Mouse (Mus musculus) testis, adult 2 months (tissue): ENCODE measurements around the gene Creb3l2. TPM values are rescaled to one million over a fixed set of nuclear protein-coding genes. Genes with fewer than 3 reads are reported as not detected.

ENCODE experiments used
- H3K27ac ChIP-seq: fragments of 200-500 bp; 2 replicates; pipeline ENCODE4 v1.5.1; 2012; ENCODE audit warnings: low read depth, low read length; ENCODE audit not compliant: control insufficient read depth, insufficient read depth
- H3K27me3 ChIP-seq: fragments of 200-500 bp; 2 replicates; pipeline ENCODE4 v1.6.1; 2012; ENCODE audit warnings: mild to moderate bottlenecking, low read length, moderate library complexity; ENCODE audit not compliant: control insufficient read depth, insufficient read depth
- H3K36me3 ChIP-seq: fragments of 200-500 bp; 2 replicates; pipeline ENCODE4 v1.6.1; 2012; ENCODE audit warnings: mild to moderate bottlenecking, low read length; ENCODE audit not compliant: control insufficient read depth, insufficient read depth
- H3K4me1 ChIP-seq: fragments of 200-500 bp; 2 replicates; pipeline ENCODE4 v1.6.1; 2012; ENCODE audit warnings: low read length; ENCODE audit not compliant: control insufficient read depth, insufficient read depth
- H3K4me3 ChIP-seq: fragments of 200-500 bp; 2 replicates; pipeline ENCODE4 v1.5.1; 2012; ENCODE audit warnings: low read depth, mild to moderate bottlenecking, low read length, moderate library complexity, mixed read lengths; ENCODE audit not compliant: control insufficient read depth
- CTCF ChIP-seq: fragments of 200-500 bp; IDR thresholded peaks from 2 replicates; pipeline ENCODE4 v1.5.1; 2012; ENCODE audit warnings: low read depth, mild to moderate bottlenecking, inconsistent platforms, low read length, moderate library complexity; ENCODE audit not compliant: control insufficient read depth, insufficient read depth, insufficient replicate concordance
- POLR2A ChIP-seq: fragments of 200-500 bp; IDR thresholded peaks from 2 replicates; pipeline ENCODE4 v1.6.1; 2012; ENCODE audit warnings: low read depth, mild to moderate bottlenecking, inconsistent platforms, low read length, moderate library complexity; ENCODE audit not compliant: control insufficient read depth
- polyA plus RNA-seq: library from polyadenylated mRNA; depleted of rRNA; stranded (reverse); fragments of >200 nt; gene quantifications from 2 replicates; pipeline ENCODE4 v1.2.3, GENCODE M21; 2012

Creb3l2 gene
- polyA plus RNA-seq, 1 experiment: 2.1 TPM

DNA sequence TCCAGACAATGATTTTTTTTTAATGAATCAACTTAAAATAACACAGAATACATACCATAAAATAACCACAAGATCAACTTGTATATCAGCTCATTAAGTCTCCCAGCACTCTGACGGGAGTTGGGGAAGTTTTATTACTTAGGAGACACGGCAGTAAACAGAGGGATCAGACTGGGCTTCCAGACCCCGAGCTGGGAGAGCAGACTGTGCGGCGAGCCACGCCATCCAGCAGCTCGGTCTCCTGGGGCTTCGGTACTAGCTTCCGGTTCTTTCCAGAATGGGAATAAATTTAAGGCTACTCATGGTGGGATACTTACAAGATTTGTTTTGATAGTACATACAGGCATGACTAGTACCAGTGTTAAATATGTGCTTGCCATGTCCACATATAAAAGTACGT is 109.1 kb downstream of the Creb3l2 start:
- TF ChIP-seq CTCF (no peak), POLR2A (no peak)
- no peaks in the 10 kb centered on the region for H3K36me3 ChIP-seq
- no peak overlapping the region for H3K27ac ChIP-seq
- H3K4me1 ChIP-seq: no peaks in the 10 kb centered on the region
- no peak overlapping the region for H3K4me3 ChIP-seq
- no peaks in the 10 kb centered on the region for H3K27me3 ChIP-seq

DNA sequence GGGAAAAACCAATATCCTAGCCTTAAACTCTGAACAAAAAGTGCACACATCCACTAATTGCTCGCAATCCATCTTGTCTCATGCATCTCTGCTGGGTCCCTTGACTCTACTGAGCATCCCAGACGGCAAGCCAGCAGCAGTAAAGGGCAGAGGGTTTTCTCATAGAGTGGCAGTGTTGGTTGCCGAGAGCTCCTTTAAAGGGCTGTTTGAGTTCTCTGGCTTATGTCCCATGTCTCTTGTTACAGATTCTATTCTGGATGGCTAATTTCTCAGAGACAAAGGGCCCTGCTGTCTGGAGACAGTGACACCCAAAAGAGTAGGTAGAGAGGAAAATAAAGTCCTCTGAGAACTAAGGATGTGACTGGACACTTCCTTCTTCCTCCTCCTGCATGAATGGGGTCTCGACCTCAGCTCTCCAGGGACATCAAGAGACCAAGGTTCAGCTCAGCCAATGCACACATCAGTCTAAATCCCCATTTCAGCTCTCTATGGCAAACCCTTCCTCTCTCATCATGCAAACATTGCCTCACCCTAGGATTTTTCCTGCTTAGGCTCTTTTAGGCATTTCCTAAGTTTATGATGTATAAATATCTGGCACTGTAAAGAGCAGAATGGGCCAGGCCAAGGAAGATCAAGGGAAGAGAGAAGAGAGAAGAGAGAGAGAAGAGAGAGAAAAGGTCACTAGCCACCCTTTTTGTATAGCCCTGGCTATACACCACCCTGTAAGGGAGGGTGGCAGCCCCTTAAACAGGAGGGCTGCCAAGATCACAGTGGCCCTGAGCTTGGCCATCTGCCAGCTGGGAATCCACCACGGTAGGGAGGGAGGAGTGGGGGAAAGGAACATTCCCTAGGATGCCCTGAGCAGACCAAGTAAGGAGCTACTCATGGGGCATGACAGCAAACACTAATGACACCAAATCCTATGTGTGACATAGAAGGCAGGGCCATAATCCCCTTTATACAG is 111.8 kb downstream of the Creb3l2 start:
- Histone ChIP-seq H3K27me3 (no peaks in the 10 kb centered on the region), H3K4me3 (no peak overlapping the region), H3K36me3 (no peaks in the 10 kb centered on the region), H3K27ac (no peak overlapping the region), H3K4me1 (no peaks in the 10 kb centered on the region)
- TF ChIP-seq POLR2A (no peak), CTCF (no peak)

DNA sequence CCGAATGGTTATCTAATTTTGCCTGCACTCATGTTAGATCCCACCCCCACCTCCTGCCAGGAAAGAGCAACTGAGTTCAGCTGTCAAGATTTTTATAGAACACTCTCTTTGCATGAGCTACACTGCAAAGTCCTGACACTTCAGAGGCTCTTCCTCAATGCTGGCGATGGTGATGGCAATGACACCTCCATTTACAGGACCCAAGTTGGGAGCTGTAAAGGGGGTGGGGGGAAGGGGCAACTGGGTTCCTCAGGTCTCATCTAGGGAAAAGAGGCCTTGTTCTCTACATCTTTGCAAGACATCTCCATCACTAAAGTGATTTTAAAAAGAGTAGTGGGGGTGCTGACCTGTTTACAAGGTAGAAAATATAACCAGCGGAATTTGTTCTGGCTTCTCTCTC is 112.6 kb downstream of the Creb3l2 start:
- H3K4me1 ChIP-seq: no peaks in the 10 kb centered on the region
- no peaks in the 10 kb centered on the region for H3K27me3 ChIP-seq
- no peak overlapping the region for H3K4me3 ChIP-seq
- H3K36me3 ChIP-seq: no peaks in the 10 kb centered on the region
- no peak overlapping the region for H3K27ac ChIP-seq
- TF ChIP-seq POLR2A: no peak
- no peak for TF ChIP-seq CTCF

- H3K4me1 ChIP-seq: no peaks in the 10 kb centered on the region
- H3K27me3 ChIP-seq: no peaks in the 10 kb centered on the region
- TF ChIP-seq CTCF (no peak), POLR2A (no peak)
- no peaks in the 10 kb centered on the region for H3K36me3 ChIP-seq
- no peak overlapping the region for H3K4me3 ChIP-seq
- H3K27ac ChIP-seq: no peak overlapping the region
Observed at GRCm38 (mm10) chr6:37328671-37329070, 113.3 kb downstream of the Creb3l2 start.

- H3K4me1 ChIP-seq: no peaks in the 10 kb centered on the region
- H3K4me3 ChIP-seq: no peak overlapping the region
- H3K36me3 ChIP-seq: no peaks in the 10 kb centered on the region
- no peak overlapping the region for H3K27ac ChIP-seq
- no peak for TF ChIP-seq CTCF
- no peak for TF ChIP-seq POLR2A
- no peaks in the 10 kb centered on the region for H3K27me3 ChIP-seq
Observed at GRCm38 (mm10) chr6:37327519-37327918, 114.4 kb downstream of the Creb3l2 start.

DNA sequence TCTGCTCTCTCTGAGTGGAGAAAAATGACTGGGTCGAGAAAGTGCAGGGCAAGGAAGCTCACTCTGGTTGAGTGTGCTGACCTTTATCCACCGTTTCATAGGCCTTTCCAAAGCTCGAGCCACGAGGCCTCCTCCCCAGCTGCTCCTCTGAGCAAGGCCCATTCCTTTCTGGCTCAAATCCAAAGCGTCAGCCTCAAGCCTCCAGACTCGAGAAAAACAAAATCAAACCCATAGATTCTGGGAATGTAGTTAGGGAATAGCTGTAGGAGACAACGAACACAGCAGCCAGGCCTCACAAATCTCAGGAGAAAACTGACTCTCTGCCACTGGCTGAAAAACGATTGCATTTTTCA is 115.4 kb downstream of the Creb3l2 start:
- no peak for TF ChIP-seq POLR2A
- no peak for TF ChIP-seq CTCF
- Histone ChIP-seq H3K4me1 (peaks cover 2% of the 10 kb centered on the region; the same call in 1 of the 2 replicates), H3K27ac (no peak overlapping the region), H3K4me3 (no peak overlapping the region), H3K36me3 (no peaks in the 10 kb centered on the region), H3K27me3 (no peaks in the 10 kb centered on the region)

GRCm38 (mm10) chr6:37325906-37326602 is 115.9 kb downstream of the Creb3l2 start:
- Histone ChIP-seq H3K36me3 (no peaks in the 10 kb centered on the region), H3K4me3 (no peak overlapping the region), H3K27me3 (no peaks in the 10 kb centered on the region), H3K4me1 (peaks cover 2% of the 10 kb centered on the region; the same call in 1 of the 2 replicates), H3K27ac (no peak overlapping the region)
- TF ChIP-seq POLR2A (no peak), CTCF (no peak)
